Mouse (Mus musculus) hindbrain, embryonic 15.5 days (tissue): Measurements from ENCODE around the gene Sptbn1. TPM values are rescaled to one million over a fixed set of nuclear protein-coding genes. Genes with fewer than 3 reads are reported as not detected.

Source experiments
- ATAC-seq: fragments of 200-750 bp; cut with Nextera tagmentation; 2 replicates; pipeline ENCODE4 v1.8.0; 2017; ENCODE audit warnings: low read depth, moderate number of reproducible peaks, moderate TSS enrichment; ENCODE audit not compliant: low FRiP score
- H3K27ac ChIP-seq: fragments of 300-500 bp; sonication (generic); replicated peaks from 2 replicates; pipeline ENCODE4 v1.5.1; 2015; ENCODE audit warnings: mild to moderate bottlenecking, inconsistent platforms
- H3K27me3 ChIP-seq: fragments of 300-500 bp; sonication (generic); 2 replicates; pipeline ENCODE4 v1.6.1; 2015; ENCODE audit warnings: control low read depth, inconsistent platforms
- H3K36me3 ChIP-seq: fragments of 300-500 bp; sonication (generic); 2 replicates; pipeline ENCODE4 v1.6.1; 2015; ENCODE audit warnings: control low read depth, inconsistent platforms
- H3K4me1 ChIP-seq: fragments of 300-500 bp; sonication (generic); replicated peaks from 2 replicates; pipeline ENCODE4 v1.6.1; 2015; ENCODE audit warnings: control low read depth, inconsistent platforms
- H3K4me2 ChIP-seq: fragments of 300-500 bp; sonication (generic); 2 replicates; pipeline ENCODE4 v1.6.1; 2015; ENCODE audit warnings: moderate library complexity, mild to moderate bottlenecking, inconsistent platforms
- H3K4me3 ChIP-seq: fragments of 300-500 bp; sonication (generic); 2 replicates; pipeline ENCODE4 v1.5.1; 2015; ENCODE audit warnings: mild to moderate bottlenecking, inconsistent platforms
- H3K9ac ChIP-seq: fragments of 300-500 bp; sonication (generic); 2 replicates; pipeline ENCODE4 v1.6.1; 2015; ENCODE audit warnings: inconsistent platforms
- H3K9me3 ChIP-seq: fragments of 300-500 bp; sonication (generic); 2 replicates; pipeline ENCODE4 v1.6.1; 2016; ENCODE audit warnings: control low read depth, inconsistent platforms
- WGBS: fragments of 180-500 bp; shearing (Covaris S2); methylation state at CpG from one replicate; pipeline ENCODE4 v1.1.7; 2015; 5-methylcytosine and 5-hydroxymethylcytosine counted together
- polyA plus RNA-seq: library from polyadenylated mRNA; unstranded; fragments of >200 nt; fragmentation: Nextera tagmentation; extraction: Ambion mirVana; gene quantifications from 2 replicates; pipeline ENCODE4 v1.2.1, GENCODE M21; 2015

Gene Sptbn1
- polyA plus RNA-seq, 1 experiment from 2014 or later: 177 TPM

DNA sequence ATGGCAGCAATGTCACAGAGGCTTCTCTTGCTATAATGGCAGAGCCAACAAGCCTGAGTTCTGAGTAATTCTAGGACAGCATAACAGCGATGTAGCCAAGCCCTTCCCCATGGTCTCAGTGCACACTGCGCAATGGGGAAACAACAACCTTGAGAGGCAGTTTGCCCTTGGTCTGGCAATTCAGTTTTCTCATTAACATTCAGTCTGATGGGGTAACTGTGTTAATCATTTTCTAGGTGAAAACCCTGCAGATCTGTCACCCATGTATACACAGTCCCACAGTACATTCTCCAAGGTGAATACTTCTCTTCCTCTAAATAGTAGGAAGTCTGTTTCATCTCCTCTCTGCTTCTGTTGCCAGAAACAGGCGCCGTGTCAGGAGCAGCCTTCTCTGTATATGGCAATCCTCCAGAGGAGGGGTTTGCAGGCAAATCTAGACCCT, 37.6 kb downstream of the Sptbn1 start:
- no peaks in the 10 kb centered on the region for H3K27me3 ChIP-seq
- H3K4me2 ChIP-seq: no peak overlapping the region
- no peak overlapping the region for H3K4me3 ChIP-seq
- H3K27ac ChIP-seq: no peak overlapping the region
- 0 out of 2 replicates have a peak, but pooled peaks have one; percentile 6 for ATAC-seq
- H3K36me3 ChIP-seq: no peaks in the 10 kb centered on the region
- no peaks in the 10 kb centered on the region for H3K9me3 ChIP-seq
- peaks cover 39% of the 10 kb centered on the region for H3K4me1 ChIP-seq
- WGBS: 86% methylated on average over 4 of the region's 4 CpGs
- no peak overlapping the region for H3K9ac ChIP-seq

- no peak for ATAC-seq
- Histone ChIP-seq H3K4me1 (peaks cover 27% of the 10 kb centered on the region), H3K36me3 (no peaks in the 10 kb centered on the region), H3K4me2 (no peak overlapping the region), H3K9ac (no peak overlapping the region), H3K9me3 (no peaks in the 10 kb centered on the region), H3K27ac (no peak overlapping the region), H3K4me3 (no peak overlapping the region), H3K27me3 (no peaks in the 10 kb centered on the region)
- WGBS: 72% methylated on average over 2 of the region's 2 CpGs
Measured at GRCm38 (mm10) chr11:30226756-30227155, 41.2 kb downstream of the Sptbn1 start.

DNA sequence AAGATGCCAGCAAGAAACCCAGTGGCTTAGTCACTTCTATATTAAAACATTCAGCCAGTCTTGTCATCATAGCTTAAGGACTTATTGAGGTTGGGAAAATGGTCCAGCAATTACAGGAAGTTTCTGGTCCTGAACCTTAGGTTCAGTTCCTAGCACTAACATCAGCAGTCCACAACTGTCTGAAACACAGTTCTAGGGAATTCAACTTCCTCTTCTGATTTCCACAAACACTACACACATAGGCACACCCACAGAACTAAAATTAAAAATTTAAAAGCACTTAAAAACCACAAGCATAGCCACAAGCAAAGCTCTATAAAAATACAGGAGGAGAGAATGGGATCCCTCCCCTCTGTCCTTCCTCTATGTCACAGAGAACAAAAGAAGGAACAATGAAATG, 43.4 kb downstream of the Sptbn1 start:
- H3K36me3 ChIP-seq: peaks cover under 1% of the 10 kb centered on the region; the same call in 1 of the 2 replicates
- H3K4me3 ChIP-seq: no peak overlapping the region
- H3K27me3 ChIP-seq: no peaks in the 10 kb centered on the region
- peaks cover 13% of the 10 kb centered on the region; the same call in 1 of the 2 replicates for H3K4me1 ChIP-seq
- H3K4me2 ChIP-seq: no peak overlapping the region
- no peak for ATAC-seq
- H3K9me3 ChIP-seq: no peaks in the 10 kb centered on the region
- H3K9ac ChIP-seq: no peak overlapping the region
- H3K27ac ChIP-seq: no peak overlapping the region

GRCm38 (mm10) chr11:30222636-30223035, 45.3 kb downstream of the Sptbn1 start:
- no peak for ATAC-seq
- Histone ChIP-seq H3K36me3 (peaks cover 11% of the 10 kb centered on the region), H3K4me3 (no peak overlapping the region), H3K4me2 (no peak overlapping the region), H3K4me1 (peaks cover 13% of the 10 kb centered on the region; the same call in 1 of the 2 replicates), H3K27ac (no peak overlapping the region), H3K9ac (no peak overlapping the region), H3K9me3 (no peaks in the 10 kb centered on the region), H3K27me3 (no peaks in the 10 kb centered on the region)
- 49% methylated on average over 2 of the region's 2 CpGs for WGBS

DNA sequence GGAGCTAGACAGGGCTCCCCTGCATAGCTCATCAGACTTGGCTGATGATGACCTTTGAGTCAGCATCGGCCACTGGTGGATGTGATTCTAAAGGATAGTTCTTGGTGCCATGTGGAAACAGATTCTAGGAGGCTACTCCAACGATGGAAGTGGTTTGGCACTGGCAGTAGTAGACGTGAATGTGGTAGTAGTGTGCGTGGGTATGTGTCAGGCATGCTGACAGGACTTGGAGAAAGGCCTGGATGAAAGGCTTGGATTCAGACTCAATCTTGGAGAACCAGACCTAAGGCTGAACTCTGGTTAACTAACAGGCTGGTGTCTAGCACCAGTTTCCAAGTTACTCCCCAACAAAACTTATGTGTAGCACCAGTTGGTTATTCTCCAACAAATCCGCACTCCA, 46.9 kb downstream of the Sptbn1 start:
- Histone ChIP-seq H3K27me3 (no peaks in the 10 kb centered on the region), H3K27ac (no peak overlapping the region), H3K4me2 (no peak overlapping the region), H3K4me3 (no peak overlapping the region), H3K36me3 (peaks cover 13% of the 10 kb centered on the region), H3K9ac (no peak overlapping the region), H3K9me3 (no peaks in the 10 kb centered on the region), H3K4me1 (peaks cover 3% of the 10 kb centered on the region; the same call in 1 of the 2 replicates)
- 90% methylated on average over 5 of the region's 5 CpGs for WGBS
- ATAC-seq: no peak

DNA sequence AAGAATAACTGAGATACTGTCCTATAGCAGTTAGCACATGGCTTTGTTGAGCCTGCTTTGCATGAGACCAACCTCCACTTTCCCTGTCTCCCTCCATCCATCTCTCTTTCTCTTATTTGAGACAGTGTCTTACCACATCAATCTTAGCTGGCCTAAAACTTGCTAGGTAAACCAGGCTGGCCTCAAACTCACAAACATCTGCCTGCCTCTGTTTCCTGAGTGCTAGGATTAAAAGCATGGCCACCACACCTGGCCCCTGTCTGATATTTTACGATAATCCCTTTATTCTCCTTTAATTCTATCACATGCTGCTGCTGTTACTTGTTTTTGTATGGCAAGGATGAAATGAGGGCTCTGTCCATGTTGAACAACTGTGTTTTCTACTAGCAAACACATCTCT, 49.6 kb downstream of the Sptbn1 start:
- Histone ChIP-seq H3K4me3 (no peak overlapping the region), H3K36me3 (peaks cover 16% of the 10 kb centered on the region), H3K9ac (no peak overlapping the region), H3K27ac (no peak overlapping the region), H3K4me2 (no peak overlapping the region), H3K27me3 (no peaks in the 10 kb centered on the region), H3K4me1 (no peaks in the 10 kb centered on the region; the same call in 1 of the 2 replicates), H3K9me3 (no peaks in the 10 kb centered on the region)
- WGBS: 92% methylated on average over 1 of the region's 1 CpGs
- ATAC-seq: no peak

DNA sequence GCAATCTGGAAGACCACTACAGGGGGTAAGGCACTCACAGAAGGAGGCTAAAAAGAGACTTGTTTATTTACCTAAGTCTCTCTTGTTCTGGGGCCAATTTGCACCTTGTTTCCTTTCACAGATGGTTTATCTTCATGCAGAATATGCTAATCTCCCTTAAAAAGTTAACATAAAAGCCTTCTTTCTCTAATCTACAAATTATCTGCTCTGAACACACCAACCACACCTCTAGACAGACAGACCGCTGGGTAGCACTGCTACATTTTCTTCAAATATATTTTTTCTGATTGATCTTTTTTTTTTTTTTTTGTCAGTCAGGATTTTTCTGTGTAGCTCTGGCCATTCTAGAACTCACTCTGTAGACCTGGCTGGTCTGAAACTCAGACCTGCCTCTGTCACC, 50.5 kb downstream of the Sptbn1 start:
- whole genome bisulfite sequencing: 41% methylated on average over 1 of the region's 1 CpGs
- no peaks in the 10 kb centered on the region for H3K27me3 ChIP-seq
- H3K9me3 ChIP-seq: no peaks in the 10 kb centered on the region
- H3K9ac ChIP-seq: no peak overlapping the region
- H3K4me3 ChIP-seq: no peak overlapping the region
- H3K27ac ChIP-seq: no peak overlapping the region
- ATAC-seq: no peak
- H3K36me3 ChIP-seq: peaks cover 16% of the 10 kb centered on the region
- H3K4me2 ChIP-seq: no peak overlapping the region
- H3K4me1 ChIP-seq: peaks cover 5% of the 10 kb centered on the region; the same call in 1 of the 2 replicates

DNA sequence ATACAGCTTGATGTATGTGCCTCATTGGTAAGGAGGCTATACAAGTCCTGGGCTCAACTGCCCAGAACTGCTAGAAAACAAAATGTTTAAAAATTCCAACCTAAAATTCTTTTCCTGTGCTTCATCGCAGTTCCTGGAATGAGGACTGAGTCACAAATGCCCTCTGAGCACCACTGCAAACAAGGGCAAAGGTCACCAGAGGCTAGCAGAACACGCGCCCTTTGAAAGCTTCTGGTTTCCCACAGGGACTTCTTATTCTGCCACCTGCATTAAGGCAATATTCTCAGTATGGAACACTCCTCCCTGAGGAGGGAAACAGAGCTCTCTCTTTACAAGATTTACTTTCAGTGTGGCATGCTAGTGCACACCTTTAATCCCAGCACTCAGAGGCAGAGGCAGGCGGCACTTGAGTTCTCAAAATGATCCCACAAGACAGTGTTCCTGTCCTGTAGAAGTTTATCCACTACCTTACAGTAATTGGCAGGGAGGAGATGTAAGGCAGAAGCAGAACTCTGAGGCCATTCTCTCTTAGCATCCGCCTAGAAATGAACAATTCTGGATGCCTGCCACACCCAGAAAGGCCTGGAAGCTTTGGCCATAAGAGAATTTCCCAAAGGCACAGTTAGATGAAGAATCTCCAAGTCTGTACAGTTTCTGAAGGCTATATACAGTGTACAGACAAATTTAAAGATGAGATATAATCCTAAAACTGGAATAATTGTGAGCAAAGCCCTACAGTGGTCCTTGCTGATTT, 56.1 kb downstream of the Sptbn1 start:
- H3K4me3 ChIP-seq: no peak overlapping the region
- WGBS: 60% methylated on average over 5 of the region's 5 CpGs
- H3K4me1 ChIP-seq: peaks cover 31% of the 10 kb centered on the region
- H3K27me3 ChIP-seq: no peaks in the 10 kb centered on the region
- no peak for ATAC-seq
- no peak overlapping the region for H3K4me2 ChIP-seq
- H3K9me3 ChIP-seq: no peaks in the 10 kb centered on the region
- no peak overlapping the region for H3K9ac ChIP-seq
- H3K27ac ChIP-seq: no peak overlapping the region
- H3K36me3 ChIP-seq: peaks cover 6% of the 10 kb centered on the region; the same call in 1 of the 2 replicates

- no peak for ATAC-seq
- Histone ChIP-seq H3K36me3 (peaks cover 6% of the 10 kb centered on the region; the same call in 1 of the 2 replicates), H3K27me3 (no peaks in the 10 kb centered on the region), H3K9ac (no peak overlapping the region), H3K4me2 (no peak overlapping the region), H3K4me3 (no peak overlapping the region), H3K9me3 (no peaks in the 10 kb centered on the region), H3K27ac (no peak overlapping the region), H3K4me1 (peaks cover 31% of the 10 kb centered on the region)
- 64% methylated on average over 3 of the region's 3 CpGs for WGBS
Measured at GRCm38 (mm10) chr11:30211141-30211540, 56.8 kb downstream of the Sptbn1 start.

DNA sequence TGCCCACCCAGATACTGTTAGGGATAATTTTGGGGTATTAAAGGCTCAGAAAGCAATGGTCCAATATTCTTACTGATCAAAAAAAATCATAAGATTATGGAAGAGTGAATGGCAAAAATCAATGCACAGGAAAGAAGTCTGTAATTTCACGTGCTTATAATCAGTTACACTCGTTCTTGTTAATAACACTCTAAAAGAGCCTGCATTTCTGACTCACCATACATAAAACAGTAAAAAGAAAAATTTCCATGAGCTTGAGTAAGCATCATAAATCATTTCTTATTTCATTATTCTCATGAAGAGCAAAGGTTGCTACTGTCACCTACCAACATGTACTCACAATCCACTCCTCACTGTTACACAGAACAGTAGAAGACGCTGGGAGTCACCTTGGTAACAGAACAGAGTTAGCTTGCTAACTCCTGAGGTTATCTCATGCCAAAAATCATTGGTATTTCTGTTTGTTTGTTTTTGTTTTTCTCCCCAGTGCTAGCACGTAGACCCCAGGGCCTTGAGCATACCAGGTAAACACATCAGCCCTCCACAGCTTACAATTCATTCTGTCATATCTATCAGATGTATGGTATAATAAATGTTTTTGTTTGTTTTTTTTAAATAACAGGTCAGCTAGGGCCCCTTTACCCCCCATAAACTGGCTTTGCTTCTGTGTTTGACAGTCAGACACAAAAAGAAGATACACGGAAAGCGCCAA, 57.7 kb downstream of the Sptbn1 start:
- Histone ChIP-seq H3K27me3 (no peaks in the 10 kb centered on the region), H3K36me3 (peaks cover 6% of the 10 kb centered on the region; the same call in 1 of the 2 replicates), H3K4me3 (no peak overlapping the region), H3K27ac (no peak overlapping the region), H3K4me2 (no peak overlapping the region), H3K4me1 (peaks cover 31% of the 10 kb centered on the region), H3K9me3 (no peaks in the 10 kb centered on the region), H3K9ac (no peak overlapping the region)
- no peak for ATAC-seq
- WGBS: 79% methylated on average over 6 of the region's 6 CpGs

GRCm38 (mm10) chr11:30209495-30209894, 58.5 kb downstream of the Sptbn1 start:
- no peak; the same call in 1 of the 2 replicates for ATAC-seq
- no peak overlapping the region for H3K4me3 ChIP-seq
- 53% methylated on average over 4 of the region's 4 CpGs for WGBS

GRCm38 (mm10) chr11:30204398-30204797, 63.6 kb downstream of the Sptbn1 start:
- H3K36me3 ChIP-seq: peaks cover 15% of the 10 kb centered on the region; the same call in 1 of the 2 replicates
- peaks cover 7% of the 10 kb centered on the region for H3K4me1 ChIP-seq
- H3K27ac ChIP-seq: no peak overlapping the region
- no peaks in the 10 kb centered on the region for H3K27me3 ChIP-seq
- no peaks in the 10 kb centered on the region for H3K9me3 ChIP-seq
- no peak overlapping the region for H3K9ac ChIP-seq
- ATAC-seq: no peak
- H3K4me3 ChIP-seq: no peak overlapping the region
- H3K4me2 ChIP-seq: no peak overlapping the region

More at GRCm38 (mm10) chr11:30209495-30209894, 58.5 kb downstream of the Sptbn1 start:
- no peaks in the 10 kb centered on the region for H3K27me3 ChIP-seq
- H3K9ac ChIP-seq: no peak overlapping the region
- H3K4me2 ChIP-seq: no peak overlapping the region
- H3K9me3 ChIP-seq: no peaks in the 10 kb centered on the region
- peaks cover 31% of the 10 kb centered on the region for H3K4me1 ChIP-seq
- H3K36me3 ChIP-seq: peaks cover 6% of the 10 kb centered on the region; the same call in 1 of the 2 replicates
- no peak overlapping the region for H3K27ac ChIP-seq
